Comparison of ENCODE assay signal across 8 mouse cellular contexts in the genomic region with DNA sequence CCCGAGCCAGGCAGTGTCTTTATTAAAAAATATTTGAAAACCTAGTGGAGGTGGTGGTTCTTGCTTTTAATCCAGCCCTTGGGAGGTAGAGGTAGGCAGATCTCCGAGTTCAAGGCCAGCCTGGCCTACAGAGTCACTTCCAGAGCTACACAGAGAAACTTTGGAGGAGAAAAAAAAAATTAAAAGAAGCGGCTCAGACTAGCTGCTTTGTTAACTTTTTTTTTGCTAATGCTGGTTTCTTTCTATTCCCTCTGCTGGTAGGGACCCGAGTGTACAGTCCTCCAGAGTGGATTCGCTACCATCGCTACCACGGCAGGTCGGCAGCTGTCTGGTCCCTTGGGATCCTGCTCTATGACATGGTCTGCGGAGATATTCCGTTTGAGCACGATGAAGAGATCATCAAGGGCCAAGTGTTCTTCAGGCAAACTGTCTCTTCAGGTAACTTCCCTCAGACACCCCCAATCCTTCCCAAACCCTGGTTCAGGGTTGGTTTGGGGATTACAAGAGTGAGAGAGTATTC. TPM values are rescaled to one million over a fixed set of nuclear protein-coding genes. Genes with fewer than 3 reads are reported as not detected.
DNase-seq lines count a peak whose midpoint lies in the region; ATAC-seq lines count a peak whose summit lies in the region.

No protein-coding gene starts in this region.

- ATAC-seq in forebrain, embryonic 12.5 days (ENCODE audit: low FRiP score): no peak
- no peak for ATAC-seq in forebrain, embryonic 11.5 days (replicated peaks; ENCODE audit: low FRiP score)
- no peak for ATAC-seq in neural tube, embryonic 11.5 days (ENCODE audit: insufficient read depth, low FRiP score, low TSS enrichment)
- no peak for ATAC-seq in limb, embryonic 12.5 days (ENCODE audit: insufficient number of reproducible peaks, insufficient read depth, low FRiP score, low TSS enrichment, low read depth)
- no peak for ATAC-seq in neural tube, embryonic 13.5 days (ENCODE audit: low read depth)
- no peak for ATAC-seq in megakaryocyte-erythroid progenitor cell, adult 5-6 weeks (replicated peaks; ENCODE audit: low FRiP score, low TSS enrichment, poor library complexity, severe bottlenecking)

- WGBS in forebrain, embryonic 12.5 days: 82% methylated on average over 11 of the region's 11 CpGs
- 83% methylated on average over 11 of the region's 11 CpGs for WGBS in forebrain, embryonic 11.5 days
- 78% methylated on average over 11 of the region's 11 CpGs for WGBS in neural tube, embryonic 11.5 days
- WGBS in limb, embryonic 12.5 days: 79% methylated on average over 11 of the region's 11 CpGs
- WGBS in neural tube, embryonic 13.5 days: 70% methylated on average over 11 of the region's 11 CpGs

- no peak overlapping the region for H3K9ac ChIP-seq in forebrain, embryonic 12.5 days
- no peak overlapping the region for H3K9ac ChIP-seq in forebrain, embryonic 11.5 days (ENCODE audit: low read length)
- no peak overlapping the region; the same call in 1 of the 2 replicates for H3K9ac ChIP-seq in neural tube, embryonic 11.5 days (ENCODE audit: low read length)
- H3K9ac ChIP-seq in limb, embryonic 12.5 days (replicated peaks): no peak overlapping the region
- H3K9ac ChIP-seq in neural tube, embryonic 13.5 days: peak overlapping the region; percentile 22; the same call in 1 of the 2 replicates

- no peaks in the 10 kb centered on the region for H3K27me3 ChIP-seq in forebrain, embryonic 12.5 days
- H3K27me3 ChIP-seq in forebrain, embryonic 11.5 days (ENCODE audit: control insufficient read depth, insufficient read depth, low read length): no peaks in the 10 kb centered on the region; the same call in 1 of the 2 replicates
- no peaks in the 10 kb centered on the region for H3K27me3 ChIP-seq in neural tube, embryonic 11.5 days (ENCODE audit: control insufficient read depth, insufficient read depth, low read length)
- no peaks in the 10 kb centered on the region for H3K27me3 ChIP-seq in limb, embryonic 12.5 days
- H3K27me3 ChIP-seq in neural tube, embryonic 13.5 days: no peaks in the 10 kb centered on the region

- H3K36me3 ChIP-seq in forebrain, embryonic 12.5 days (replicated peaks): peaks cover 17% of the 10 kb centered on the region
- peaks cover 5% of the 10 kb centered on the region; the same call in 1 of the 2 replicates for H3K36me3 ChIP-seq in forebrain, embryonic 11.5 days (ENCODE audit: control insufficient read depth, insufficient read depth, low read length)
- H3K36me3 ChIP-seq in neural tube, embryonic 11.5 days (ENCODE audit: control insufficient read depth, insufficient read depth, low read length): peaks cover 8% of the 10 kb centered on the region
- H3K36me3 ChIP-seq in limb, embryonic 12.5 days: peaks cover 23% of the 10 kb centered on the region
- peaks cover 13% of the 10 kb centered on the region for H3K36me3 ChIP-seq in neural tube, embryonic 13.5 days

- no peaks in the 10 kb centered on the region for H3K9me3 ChIP-seq in forebrain, embryonic 12.5 days
- H3K9me3 ChIP-seq in forebrain, embryonic 11.5 days (ENCODE audit: control insufficient read depth, low read length): no peaks in the 10 kb centered on the region
- H3K9me3 ChIP-seq in neural tube, embryonic 11.5 days (ENCODE audit: control insufficient read depth, low read length): no peaks in the 10 kb centered on the region
- no peaks in the 10 kb centered on the region for H3K9me3 ChIP-seq in limb, embryonic 12.5 days
- H3K9me3 ChIP-seq in neural tube, embryonic 13.5 days: no peaks in the 10 kb centered on the region

- no peak overlapping the region for H3K27ac ChIP-seq in forebrain, embryonic 12.5 days
- H3K27ac ChIP-seq in forebrain, embryonic 11.5 days (ENCODE audit: low read depth, low read length): no peak overlapping the region
- no peak overlapping the region for H3K27ac ChIP-seq in neural tube, embryonic 11.5 days (ENCODE audit: low read depth, low read length)
- H3K27ac ChIP-seq in limb, embryonic 12.5 days: no peak overlapping the region
- 0 out of 2 replicates have a peak overlapping the region, but pooled peaks have one; percentile 13 for H3K27ac ChIP-seq in neural tube, embryonic 13.5 days (replicated peaks)

- H3K4me2 ChIP-seq in forebrain, embryonic 12.5 days: no peak overlapping the region
- H3K4me2 ChIP-seq in forebrain, embryonic 11.5 days (ENCODE audit: low read depth, low read length, severe bottlenecking): no peak overlapping the region; the same call in 1 of the 2 replicates
- H3K4me2 ChIP-seq in neural tube, embryonic 11.5 days (ENCODE audit: low read depth): peak overlapping the region; percentile 79
- peak overlapping the region; percentile 79 for H3K4me2 ChIP-seq in limb, embryonic 12.5 days
- peak overlapping the region; percentile 91 for H3K4me2 ChIP-seq in neural tube, embryonic 13.5 days

- no peak for DNase-seq in forebrain, embryonic 11.5 days (ENCODE audit: low spot score)
- no peak for DNase-seq in neural tube, embryonic 11.5 days (ENCODE audit: low spot score)
- DNase-seq in neural tube, embryonic 10.5 days (ENCODE audit: extremely low spot score, low spot score): no peak
- no peak for DNase-seq in T-cell, adult 2 months (ENCODE audit: low spot score)

- H3K4me3 ChIP-seq in forebrain, embryonic 12.5 days (replicated peaks): peak overlapping the region; percentile 90; the same call in 1 of the 2 replicates
- no peak overlapping the region for H3K4me3 ChIP-seq in forebrain, embryonic 11.5 days (ENCODE audit: low read depth, low read length)
- H3K4me3 ChIP-seq in neural tube, embryonic 11.5 days (ENCODE audit: low read depth, low read length): peak overlapping the region; percentile 97
- no peak overlapping the region for H3K4me3 ChIP-seq in limb, embryonic 12.5 days (replicated peaks)
- H3K4me3 ChIP-seq in neural tube, embryonic 13.5 days: no peak overlapping the region

- H3K4me1 ChIP-seq in forebrain, embryonic 12.5 days: peaks cover 37% of the 10 kb centered on the region
- peaks cover 10% of the 10 kb centered on the region for H3K4me1 ChIP-seq in forebrain, embryonic 11.5 days (replicated peaks; ENCODE audit: control insufficient read depth, insufficient read depth, low read length)
- H3K4me1 ChIP-seq in neural tube, embryonic 11.5 days (ENCODE audit: control insufficient read depth, insufficient read depth, low read length): peaks cover 10% of the 10 kb centered on the region; the same call in 1 of the 2 replicates
- H3K4me1 ChIP-seq in limb, embryonic 12.5 days (replicated peaks): peaks cover 18% of the 10 kb centered on the region
- peaks cover 42% of the 10 kb centered on the region for H3K4me1 ChIP-seq in neural tube, embryonic 13.5 days (replicated peaks)

RNA-seq across cellular contexts. Expression of gene Pim1, which starts 3.0 kb away (rescaled TPM):
- polyA plus RNA-seq in forebrain, embryonic 12.5 days (2016; fragmentation: Nextera tagmentation; extraction: Ambion mirVana): 18.9 and 22.6 TPM in 2 replicates
- 21.1 and 22.5 TPM in 2 replicates for polyA plus RNA-seq in forebrain, embryonic 11.5 days (2014; fragmentation: Nextera tagmentation; extraction: Ambion mirVana)
- polyA plus RNA-seq in neural tube, embryonic 11.5 days (2014; fragmentation: Nextera tagmentation; extraction: Ambion mirVana): 23.1 and 24.3 TPM in 2 replicates
- polyA plus RNA-seq in limb, embryonic 12.5 days (2016; fragmentation: Nextera tagmentation; extraction: Ambion mirVana): 21.4 and 24.2 TPM in 2 replicates
- 12.4 and 14.4 TPM in 2 replicates for polyA plus RNA-seq in neural tube, embryonic 13.5 days (2015; fragmentation: Nextera tagmentation; extraction: Ambion mirVana)
- 33.2 and 48.8 TPM in 2 replicates for total RNA-seq in megakaryocyte-erythroid progenitor cell, adult 5-6 weeks (2014; fragmentation: Nextera tagmentation)
- total RNA-seq in megakaryocyte-erythroid progenitor cell, adult 5-6 weeks (2017): 96.9 and 106 TPM in 2 replicates

RNA-seq across cellular contexts. Expression of gene Gm17657, which starts 55.9 kb away (rescaled TPM):
- not detected in 2 replicates for polyA plus RNA-seq in forebrain, embryonic 12.5 days (2016; fragmentation: Nextera tagmentation; extraction: Ambion mirVana)
- polyA plus RNA-seq in forebrain, embryonic 11.5 days (2014; fragmentation: Nextera tagmentation; extraction: Ambion mirVana): not detected in 2 replicates
- not detected in 2 replicates for polyA plus RNA-seq in neural tube, embryonic 11.5 days (2014; fragmentation: Nextera tagmentation; extraction: Ambion mirVana)
- polyA plus RNA-seq in limb, embryonic 12.5 days (2016; fragmentation: Nextera tagmentation; extraction: Ambion mirVana): not detected in 2 replicates
- not detected in 2 replicates for polyA plus RNA-seq in neural tube, embryonic 13.5 days (2015; fragmentation: Nextera tagmentation; extraction: Ambion mirVana)
- total RNA-seq in megakaryocyte-erythroid progenitor cell, adult 5-6 weeks (2014; fragmentation: Nextera tagmentation): not detected in 2 replicates
- not detected in 2 replicates for total RNA-seq in megakaryocyte-erythroid progenitor cell, adult 5-6 weeks (2017)

RNA-seq across cellular contexts. Expression of gene Tbc1d22b, which starts 56.1 kb away (rescaled TPM):
- polyA plus RNA-seq in forebrain, embryonic 12.5 days (2016; fragmentation: Nextera tagmentation; extraction: Ambion mirVana): 24.3 and 27.0 TPM in 2 replicates
- polyA plus RNA-seq in forebrain, embryonic 11.5 days (2014; fragmentation: Nextera tagmentation; extraction: Ambion mirVana): 20.9 and 21.9 TPM in 2 replicates
- 19.9 and 22.1 TPM in 2 replicates for polyA plus RNA-seq in neural tube, embryonic 11.5 days (2014; fragmentation: Nextera tagmentation; extraction: Ambion mirVana)
- polyA plus RNA-seq in limb, embryonic 12.5 days (2016; fragmentation: Nextera tagmentation; extraction: Ambion mirVana): 16.3 and 22.5 TPM in 2 replicates
- polyA plus RNA-seq in neural tube, embryonic 13.5 days (2015; fragmentation: Nextera tagmentation; extraction: Ambion mirVana): 24.4 and 24.7 TPM in 2 replicates
- 15.0 TPM in 2 replicates for total RNA-seq in megakaryocyte-erythroid progenitor cell, adult 5-6 weeks (2014; fragmentation: Nextera tagmentation)
- total RNA-seq in megakaryocyte-erythroid progenitor cell, adult 5-6 weeks (2017): 3.7 and 4.6 TPM in 2 replicates

RNA-seq across cellular contexts. Expression of gene Tmem217, which starts 58.7 kb away (rescaled TPM):
- 1.2 and 1.5 TPM in 2 replicates for polyA plus RNA-seq in forebrain, embryonic 12.5 days (2016; fragmentation: Nextera tagmentation; extraction: Ambion mirVana)
- 0.55 and 0.71 TPM in 2 replicates for polyA plus RNA-seq in forebrain, embryonic 11.5 days (2014; fragmentation: Nextera tagmentation; extraction: Ambion mirVana)
- polyA plus RNA-seq in neural tube, embryonic 11.5 days (2014; fragmentation: Nextera tagmentation; extraction: Ambion mirVana): 0.35 and 0.45 TPM in 2 replicates
- 1.8 and 2.4 TPM in 2 replicates for polyA plus RNA-seq in limb, embryonic 12.5 days (2016; fragmentation: Nextera tagmentation; extraction: Ambion mirVana)
- polyA plus RNA-seq in neural tube, embryonic 13.5 days (2015; fragmentation: Nextera tagmentation; extraction: Ambion mirVana): 1.1 and 1.9 TPM in 2 replicates
- total RNA-seq in megakaryocyte-erythroid progenitor cell, adult 5-6 weeks (2014; fragmentation: Nextera tagmentation): not detected in 2 replicates
- total RNA-seq in megakaryocyte-erythroid progenitor cell, adult 5-6 weeks (2017): not detected in 2 replicates

Comparison
In these comparisons a context has a peak if more than half of its experiments do, and no peak if none do; other contexts are left out.
1. H3K4me3 ChIP-seq: peak in forebrain, embryonic 12.5 days (single experiment) and neural tube, embryonic 11.5 days (single experiment); none in forebrain, embryonic 11.5 days (single experiment), limb, embryonic 12.5 days (single experiment) and neural tube, embryonic 13.5 days (single experiment).
2. H3K4me2 ChIP-seq: peak in neural tube, embryonic 11.5 days (single experiment), limb, embryonic 12.5 days (single experiment) and neural tube, embryonic 13.5 days (single experiment); none in forebrain, embryonic 12.5 days (single experiment) and forebrain, embryonic 11.5 days (single experiment).